8 mouse cellular contexts compared by ENCODE assay signal in the genomic region with DNA sequence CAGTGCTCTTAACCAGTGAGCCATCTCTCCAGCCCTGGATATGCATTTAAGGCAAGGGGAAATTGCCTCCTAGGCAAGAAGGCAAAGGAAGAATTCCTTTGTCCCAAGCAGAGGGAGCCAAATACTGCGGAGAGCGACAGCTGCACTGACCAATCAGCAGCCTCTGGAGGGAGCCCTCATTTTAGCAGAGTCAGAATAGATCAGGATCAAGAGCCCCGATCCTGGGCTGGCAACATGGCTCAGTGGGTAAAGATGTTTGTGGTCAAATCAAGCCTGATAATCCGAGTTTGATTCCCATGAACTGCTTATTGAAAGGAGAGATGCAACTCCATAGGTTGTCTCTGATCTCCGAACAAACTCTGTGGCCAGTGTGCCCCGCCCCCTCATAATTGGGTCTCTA. TPM values are rescaled to one million over a fixed set of nuclear protein-coding genes. Genes with fewer than 3 reads are reported as not detected.
A peak's percentile ranks its signal among the peaks of the same experiment; 100 is the strongest.
DNase-seq lines count a peak whose midpoint lies in the region; ATAC-seq and TF ChIP-seq lines count a peak whose summit lies in the region.

No protein-coding gene starts in this region.

- no peak overlapping the region for H3K9ac ChIP-seq in lung, postnatal 0 days (replicated peaks; ENCODE audit: low read depth)

- no peak overlapping the region for H3K27ac ChIP-seq in layer of hippocampus, adult 2 months
- no peak overlapping the region for H3K27ac ChIP-seq in kidney, adult 2 months (ENCODE audit: insufficient read depth, low read depth, low read length)
- no peak overlapping the region for H3K27ac ChIP-seq in lung, postnatal 0 days (ENCODE audit: low read length)
- H3K27ac ChIP-seq in small intestine, adult 2 months (ENCODE audit: insufficient read depth, low read depth, low read length), result no peak overlapping the region

- no peaks in the 10 kb centered on the region for H3K36me3 ChIP-seq in kidney, adult 2 months (ENCODE audit: control insufficient read depth, insufficient read depth, low read length)
- H3K36me3 ChIP-seq in lung, postnatal 0 days (ENCODE audit: insufficient read depth, low read length), result no peaks in the 10 kb centered on the region
- peaks cover 30% of the 10 kb centered on the region for H3K36me3 ChIP-seq in small intestine, adult 2 months (ENCODE audit: control insufficient read depth, insufficient read depth, low read length)

- no peaks in the 10 kb centered on the region for H3K27me3 ChIP-seq in kidney, adult 2 months (replicated peaks; ENCODE audit: control insufficient read depth, insufficient read depth, low read length)
- H3K27me3 ChIP-seq in lung, postnatal 0 days (replicated peaks; ENCODE audit: insufficient read depth, low read length), result no peaks in the 10 kb centered on the region
- H3K27me3 ChIP-seq in small intestine, adult 2 months (ENCODE audit: control insufficient read depth, insufficient read depth, low read length), result no peaks in the 10 kb centered on the region

- H3K4me1 ChIP-seq in kidney, adult 2 months (ENCODE audit: control insufficient read depth, insufficient read depth, low read length), result no peaks in the 10 kb centered on the region
- peaks cover 2% of the 10 kb centered on the region; the same call in 1 of the 2 replicates for H3K4me1 ChIP-seq in lung, postnatal 0 days (ENCODE audit: insufficient read depth, low read depth, low read length)
- H3K4me1 ChIP-seq in small intestine, adult 2 months (ENCODE audit: control insufficient read depth, insufficient read depth, insufficient read length, low read length), result peaks cover 9% of the 10 kb centered on the region; the same call in 1 of the 2 replicates

- no peak for DNase-seq in layer of hippocampus, adult 2 months (ENCODE audit: low spot score in 2 of 2)
- no peak for DNase-seq in layer of hippocampus, adult 9-10 months (ENCODE audit: low spot score)
- DNase-seq in adrenal gland, postnatal 36 days, result peak; percentile 70 to 83
- peak; percentile 46 for DNase-seq in gastrocnemius, postnatal 10 days
- peak; percentile 43 for DNase-seq in kidney, adult 2 months
- peak; percentile 75 for DNase-seq in lung, postnatal 0 days (ENCODE audit: low spot score)
- no peak for DNase-seq in urinary bladder, adult 2 months (ENCODE audit: low spot score)

- TF ChIP-seq CTCF in layer of hippocampus, adult 2 months (conservative IDR thresholded peaks at IDR 0.05), result peak; percentile 64
- TF ChIP-seq CTCF in kidney, adult 2 months (conservative IDR thresholded peaks at IDR 0.05; ENCODE audit: insufficient read depth, insufficient read length, low read depth, low read length), result peak; percentile 27; the same call in 1 of the 2 replicates
- peak; percentile 61 for TF ChIP-seq CTCF in lung, postnatal 0 days (IDR thresholded peaks at IDR 0.05)
- peak; percentile 34; the same call in 1 of the 2 replicates for TF ChIP-seq CTCF in small intestine, adult 2 months (IDR thresholded peaks at IDR 0.05; ENCODE audit: extremely low read depth, insufficient read length, insufficient replicate concordance, low read depth, low read length)

- H3K9me3 ChIP-seq in lung, postnatal 0 days (ENCODE audit: low read length), result no peaks in the 10 kb centered on the region

- ATAC-seq in lung, postnatal 0 days, result peak; percentile 62

- 54% methylated on average over 6 of the region's 6 CpGs for WGBS in kidney, adult 2 months
- 43% methylated on average over 6 of the region's 6 CpGs for WGBS in lung, postnatal 0 days
- 60% methylated on average over 6 of the region's 6 CpGs for WGBS in small intestine, adult 2 months

- TF ChIP-seq POLR2A in kidney, adult 2 months (IDR thresholded peaks at IDR 0.05; ENCODE audit: low read depth, low read length), result no peak
- no peak for TF ChIP-seq POLR2A in small intestine, adult 2 months (IDR thresholded peaks at IDR 0.05; ENCODE audit: low read depth, low read length)

- H3K4me2 ChIP-seq in lung, postnatal 0 days (replicated peaks; ENCODE audit: low read depth, low read length), result peak overlapping the region; percentile 29

- no peak for TF ChIP-seq EP300 in lung, postnatal 0 days (IDR thresholded peaks at IDR 0.05)

- no peak overlapping the region for H3K4me3 ChIP-seq in layer of hippocampus, adult 2 months
- no peak overlapping the region for H3K4me3 ChIP-seq in kidney, adult 2 months (ENCODE audit: insufficient read depth, low read depth, low read length)
- H3K4me3 ChIP-seq in lung, postnatal 0 days (ENCODE audit: low read depth, low read length), result no peak overlapping the region
- H3K4me3 ChIP-seq in small intestine, adult 2 months (ENCODE audit: low read depth, low read length), result no peak overlapping the region

RNA-seq across cellular contexts. Expression of a gene that starts 20.3 kb away (rescaled TPM):
- 10 to 100 TPM; 64.4 to 65.3 TPM for total RNA-seq in layer of hippocampus, adult 2 months (2021)
- total RNA-seq in adrenal gland, postnatal 36 days (2021), result 10 to 100 TPM; 74.6 to 80.6 TPM
- total RNA-seq in gastrocnemius, postnatal 10 days (2021), result 10 to 100 TPM; 56.8 to 58.3 TPM
- polyA plus RNA-seq in kidney, adult 2 months (2012; rRNA removed), result 32.9 and 41.5 TPM in 2 replicates
- 114 and 122 TPM in 2 replicates for polyA plus RNA-seq in lung, postnatal 0 days (2015; fragmentation: Nextera tagmentation; extraction: Ambion mirVana)
- polyA plus RNA-seq in small intestine, adult 2 months (2012; rRNA removed), result 7.3 and 9.4 TPM in 2 replicates
- 81.4 and 102 TPM in 2 replicates for polyA plus RNA-seq in urinary bladder, adult 2 months (2012; rRNA removed)

RNA-seq across cellular contexts. Expression of a gene that starts 42.7 kb away (rescaled TPM):
- total RNA-seq in layer of hippocampus, adult 2 months (2021), result 1 to 10 TPM; 4.2 to 5.6 TPM
- total RNA-seq in adrenal gland, postnatal 36 days (2021), result 1 to 10 TPM; 3.5 to 6.9 TPM
- total RNA-seq in gastrocnemius, postnatal 10 days (2021), result 1 to 10 TPM in 1 of 2 experiments, under 1 TPM in 1; 0.89 to 2.0 TPM
- polyA plus RNA-seq in kidney, adult 2 months (2012; rRNA removed), result 1.7 and 2.3 TPM in 2 replicates
- 7.9 and 8.9 TPM in 2 replicates for polyA plus RNA-seq in lung, postnatal 0 days (2015; fragmentation: Nextera tagmentation; extraction: Ambion mirVana)
- polyA plus RNA-seq in small intestine, adult 2 months (2012; rRNA removed), result 2.9 and 8.8 TPM in 2 replicates
- polyA plus RNA-seq in urinary bladder, adult 2 months (2012; rRNA removed), result 16.0 and 16.5 TPM in 2 replicates

Comparison
In these comparisons a context has a peak if more than half of its experiments do, and no peak if none do; other contexts are left out.
1. DNase-seq: peak in adrenal gland, postnatal 36 days (2 of 2), gastrocnemius, postnatal 10 days (single experiment), kidney, adult 2 months (single experiment) and lung, postnatal 0 days (single experiment); none in layer of hippocampus, adult 2 months (0 of 2), layer of hippocampus, adult 9-10 months (single experiment) and urinary bladder, adult 2 months (single experiment).
2. Peak in every context shown above with its lines, with median percentiles within 50 percentile points of each other: CTCF ChIP-seq.